Mouse (Mus musculus): ENCODE measurements around the gene Adamts15.

The Adamts15 gene

GRCm38 (mm10) chr9:30922197-30922894 is at the start of gene Adamts15:
TSS of gene Adamts15 (minus strand) at chr9:30922452.
- peak; percentile 57 for DNase-seq (ENCODE audit: low spot score)

DNA sequence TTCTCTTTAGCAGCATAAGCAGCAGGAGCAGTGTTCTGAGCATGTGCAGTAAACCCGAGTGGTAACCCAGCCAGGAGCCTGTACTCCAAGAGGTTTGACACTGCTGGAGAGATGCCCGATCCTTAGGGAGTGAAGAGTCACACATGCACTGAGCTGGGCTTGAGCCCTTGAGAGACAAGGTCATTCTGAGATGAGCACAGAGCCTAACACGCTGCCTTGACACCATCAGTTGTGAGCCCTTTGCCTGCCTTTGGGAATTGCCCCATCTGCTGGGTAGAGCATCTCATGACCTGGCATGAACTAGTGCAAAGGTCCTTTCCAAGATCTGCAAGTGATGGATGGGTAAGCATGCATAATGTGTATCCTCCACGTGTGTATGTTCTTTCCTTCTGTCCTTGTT is 49.7 kb upstream of the Adamts15 start:
- no peak for DNase-seq (ENCODE audit: low spot score)

- DNase-seq (ENCODE audit: low spot score), result no peak
Observed at GRCm38 (mm10) chr9:30970001-30970400, 47.7 kb upstream of the Adamts15 start.

DNA sequence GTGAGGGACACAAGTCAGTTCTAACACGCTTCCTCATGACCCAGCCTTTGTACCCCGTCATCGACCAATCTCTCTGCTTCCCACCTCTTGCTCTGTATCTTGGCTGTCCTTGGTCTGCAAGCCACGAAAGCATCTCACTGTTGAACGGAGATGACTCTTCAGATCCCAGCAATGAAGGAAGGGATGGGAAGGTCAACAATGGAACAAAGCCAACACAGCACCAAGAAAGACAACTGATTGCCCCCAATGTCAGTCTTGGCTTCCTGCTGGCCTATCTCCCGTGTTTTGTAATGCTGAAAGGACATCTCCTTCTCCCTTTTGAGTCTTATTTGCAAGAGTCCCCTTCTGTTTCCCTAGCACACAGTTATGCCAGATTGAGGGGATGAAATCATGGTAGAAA is 45.9 kb upstream of the Adamts15 start:
- no peak for DNase-seq (ENCODE audit: low spot score)

DNA sequence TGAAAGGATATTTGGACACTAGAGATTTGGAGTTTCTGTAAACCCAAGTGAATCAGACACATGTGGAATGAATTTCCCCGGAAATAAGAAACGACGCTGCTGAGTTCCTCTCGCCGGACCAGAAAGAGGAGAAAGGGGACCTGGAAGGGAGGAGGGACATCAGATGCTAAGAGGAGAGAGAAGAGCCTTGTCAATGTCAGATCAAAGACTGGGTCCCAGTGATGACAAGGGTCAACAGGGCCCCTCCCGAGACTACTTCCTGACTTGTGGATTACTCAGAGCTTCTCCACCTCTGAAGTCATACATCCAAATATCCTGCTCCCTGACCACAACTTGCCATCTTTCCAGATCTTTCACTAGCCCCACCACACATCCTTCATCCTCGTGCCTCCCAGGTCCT is 44.6 kb upstream of the Adamts15 start:
- no peak for DNase-seq (ENCODE audit: low spot score)

DNA sequence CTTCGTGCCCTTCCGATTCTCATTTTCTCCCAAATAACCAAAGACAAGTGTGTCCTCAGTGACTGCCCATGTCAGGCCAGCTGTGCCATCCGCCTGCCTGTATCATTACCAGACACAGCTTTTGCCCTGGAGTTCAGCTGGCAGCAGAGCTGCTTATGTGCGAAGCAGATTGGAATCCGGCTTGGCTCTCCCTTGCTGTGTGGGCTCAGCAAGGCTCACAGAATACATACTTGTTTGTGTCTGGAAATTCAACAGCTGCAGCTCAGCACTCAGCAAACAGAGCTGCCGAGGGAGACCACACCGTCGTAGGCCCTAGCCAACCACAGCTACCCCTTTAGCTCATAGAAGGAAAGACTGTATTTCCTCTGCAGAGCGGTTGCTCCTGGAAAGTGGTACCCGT is 42.4 kb upstream of the Adamts15 start:
- no peak for DNase-seq (ENCODE audit: low spot score)

DNA sequence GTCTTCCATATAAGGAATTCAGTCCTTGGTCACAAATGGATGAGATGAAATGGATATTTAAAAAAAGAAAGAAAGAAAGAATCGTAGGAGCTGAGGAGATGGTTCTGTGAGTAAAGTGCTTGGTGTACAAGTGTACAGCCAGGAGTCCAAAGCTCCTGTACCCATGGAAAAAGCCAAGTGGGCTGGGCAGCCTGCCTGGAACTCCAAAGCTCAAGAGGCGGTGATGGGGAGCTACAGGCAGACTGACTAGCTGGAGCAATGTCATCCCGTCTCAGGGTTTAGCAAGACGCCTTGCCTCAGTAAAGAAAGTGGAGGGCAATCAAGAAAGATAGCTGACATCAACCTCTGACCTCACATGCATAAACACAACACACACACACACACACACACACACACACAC is 41.5 kb upstream of the Adamts15 start:
- DNase-seq (ENCODE audit: low spot score), result no peak

DNA sequence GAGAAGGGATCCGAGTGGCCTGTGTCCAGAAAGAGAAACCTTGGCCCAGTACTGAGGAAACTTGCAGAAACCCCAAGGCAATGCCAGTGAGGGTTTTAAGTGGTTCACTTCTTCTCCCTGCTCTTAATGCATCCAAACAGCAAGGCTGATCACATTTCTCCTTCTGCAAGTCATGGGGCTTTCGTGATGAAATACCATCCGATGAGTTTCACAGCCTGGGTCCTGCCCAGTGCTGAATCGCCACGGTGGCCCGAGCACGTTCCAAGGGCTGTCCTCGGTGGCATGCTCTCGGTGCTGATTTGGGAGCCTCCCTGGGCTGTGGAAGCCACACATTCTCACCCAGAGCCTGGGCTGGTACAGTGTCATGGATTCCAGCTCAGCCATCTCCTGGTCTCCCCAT is 33.0 kb upstream of the Adamts15 start:
- DNase-seq (ENCODE audit: low spot score), result no peak

DNA sequence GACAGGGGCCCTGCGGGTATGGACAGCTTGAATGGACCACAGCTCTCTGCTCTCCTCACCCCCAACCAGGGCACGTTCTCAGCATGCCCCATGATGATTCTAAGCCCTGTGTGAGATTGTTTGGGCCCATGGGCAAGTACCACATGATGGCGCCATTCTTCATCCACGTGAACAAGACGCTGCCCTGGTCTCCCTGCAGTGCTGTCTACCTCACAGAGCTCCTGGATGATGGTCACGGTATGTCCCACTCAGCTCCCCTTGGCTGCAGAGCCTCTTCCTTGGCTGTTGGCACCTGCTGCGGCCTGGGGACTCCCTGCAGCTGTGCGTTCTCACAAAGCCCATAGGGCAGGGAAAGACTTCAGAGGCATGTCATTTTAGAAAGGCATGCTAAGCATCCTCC is 31.0 kb upstream of the Adamts15 start:
- DNase-seq (ENCODE audit: low spot score), result no peak

GRCm38 (mm10) chr9:30951461-30951860 is 29.2 kb upstream of the Adamts15 start:
- no peak for DNase-seq (ENCODE audit: low spot score)

- DNase-seq (ENCODE audit: low spot score), result no peak
Observed at GRCm38 (mm10) chr9:30950592-30950991, 28.3 kb upstream of the Adamts15 start.

- DNase-seq (ENCODE audit: low spot score), result no peak
Observed at GRCm38 (mm10) chr9:30949971-30950370, 27.7 kb upstream of the Adamts15 start.

DNA sequence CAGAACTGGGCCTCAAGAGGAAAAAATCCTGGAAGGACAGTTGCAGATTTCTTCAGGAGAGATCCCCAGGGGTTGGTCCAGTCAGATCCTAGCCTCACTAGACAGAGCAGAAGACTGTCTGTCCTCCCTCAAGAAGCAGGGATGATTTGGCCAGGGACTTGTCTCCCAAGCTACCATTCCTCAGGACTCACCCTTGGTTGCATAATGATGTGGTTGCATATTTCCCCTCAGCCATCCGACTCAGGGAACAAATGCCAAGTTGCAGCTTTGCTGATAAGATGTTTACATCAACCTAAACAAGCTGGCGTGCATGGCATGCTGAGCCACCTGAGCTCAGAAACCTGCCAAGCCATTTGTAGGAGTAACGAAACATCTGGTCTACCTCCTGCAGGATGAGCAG is 27.2 kb upstream of the Adamts15 start:
- DNase-seq (ENCODE audit: low spot score), result no peak

GRCm38 (mm10) chr9:30945276-30945675 is 23.0 kb upstream of the Adamts15 start:
- DNase-seq (ENCODE audit: low spot score), result no peak

DNA sequence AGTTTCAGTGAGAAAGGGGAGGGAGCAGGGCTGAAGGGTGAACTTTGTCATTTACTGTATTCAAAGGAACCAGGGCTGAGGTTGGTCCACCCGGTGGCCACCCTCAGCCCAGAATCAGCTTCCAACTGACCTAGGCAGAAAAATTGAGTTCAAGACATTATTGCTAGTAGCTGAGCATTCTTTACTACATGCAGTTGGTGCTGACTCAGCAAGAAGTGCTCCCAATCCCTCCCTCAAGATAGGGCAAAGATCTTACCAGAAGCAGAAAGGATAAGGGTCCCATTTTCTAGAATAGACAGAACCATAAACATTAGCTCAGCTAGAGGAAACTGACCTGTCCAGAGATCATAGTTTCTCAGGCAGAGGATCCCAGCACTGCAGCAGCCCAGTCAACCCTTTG is 22.0 kb upstream of the Adamts15 start:
- no peak for DNase-seq (ENCODE audit: low spot score)

GRCm38 (mm10) chr9:30943341-30943740 is 21.1 kb upstream of the Adamts15 start:
- no peak for DNase-seq (ENCODE audit: low spot score)

- DNase-seq (ENCODE audit: low spot score), result no peak
Observed at GRCm38 (mm10) chr9:30942512-30943313, 20.5 kb upstream of the Adamts15 start, which contains the start of gene Adamts8. TSS of gene Adamts8 (plus strand) at chr9:30942562.

DNA sequence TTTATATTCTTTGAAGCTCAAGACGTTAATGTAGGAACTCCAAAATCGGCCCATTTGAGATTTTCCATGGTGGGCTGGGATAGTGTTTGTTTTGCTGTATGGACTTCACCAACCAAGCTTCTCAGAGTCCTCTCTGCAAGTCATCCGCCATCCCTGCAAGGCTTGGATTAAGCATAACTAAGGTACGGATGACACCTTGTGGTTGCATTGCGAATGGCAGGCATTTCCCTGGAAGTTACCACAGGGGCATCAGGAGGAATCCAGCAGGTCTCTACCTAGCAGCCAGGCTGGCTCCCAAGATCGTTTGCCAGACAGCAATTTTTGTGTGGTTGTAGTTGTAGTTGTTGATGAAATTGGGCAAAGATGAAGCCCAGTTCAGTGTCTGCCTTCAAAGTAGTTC is 18.1 kb upstream of the Adamts15 start:
- peak; percentile 88 for DNase-seq (ENCODE audit: low spot score)

GRCm38 (mm10) chr9:30936674-30937438 is 14.6 kb upstream of the Adamts15 start:
- DNase-seq (ENCODE audit: low spot score), result no peak

DNA sequence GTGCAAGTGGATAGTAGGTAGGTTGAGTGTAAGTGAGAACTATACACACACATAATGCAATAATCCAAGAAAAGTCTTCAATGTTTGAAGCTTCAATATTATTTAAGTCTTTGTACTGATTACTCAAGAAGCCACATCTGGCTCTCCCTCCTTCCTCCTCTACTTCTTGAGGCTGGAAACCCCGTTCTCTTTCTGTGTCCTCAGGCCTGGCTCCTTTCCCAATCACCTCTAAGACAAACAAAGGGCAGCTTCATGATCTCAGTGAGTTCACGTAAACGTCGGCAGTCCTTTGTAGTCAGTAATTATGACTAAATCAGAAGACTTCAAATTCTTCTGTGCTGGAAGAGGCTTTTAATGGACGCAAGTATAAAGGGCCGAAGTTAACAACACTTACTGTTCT is 12.6 kb upstream of the Adamts15 start:
- DNase-seq (ENCODE audit: low spot score), result no peak

DNA sequence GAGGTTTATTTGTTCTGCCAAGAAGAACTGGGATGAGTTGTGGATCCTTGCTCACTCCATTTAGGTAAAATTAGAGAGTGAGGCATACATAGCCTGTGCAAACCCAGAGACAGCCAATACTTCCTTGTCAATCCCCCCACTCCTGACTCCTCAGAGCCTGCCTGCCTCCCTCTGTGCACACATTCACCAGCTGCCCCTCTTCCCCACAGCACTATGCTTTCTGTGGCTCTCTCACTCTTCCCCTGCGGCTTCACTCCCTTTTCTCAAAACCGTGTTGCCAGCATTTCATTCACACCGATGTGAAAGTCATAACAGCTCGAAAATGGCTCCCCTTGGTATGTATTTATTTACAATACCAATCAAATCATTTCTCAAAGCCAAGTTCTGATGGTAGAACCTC is 10.1 kb upstream of the Adamts15 start:
- DNase-seq (ENCODE audit: low spot score), result no peak

- DNase-seq (ENCODE audit: low spot score), result no peak
Observed at GRCm38 (mm10) chr9:30928759-30929158, 6.5 kb upstream of the Adamts15 start.
